Mouse (Mus musculus) neural tube, embryonic 14.5 days (tissue): Measurements from ENCODE around the gene Nol4l. TPM values are rescaled to one million over a fixed set of nuclear protein-coding genes. Genes with fewer than 3 reads are reported as not detected.
"Not testable (repeated sequence)": the region's sequence is repeated elsewhere in the genome, so short reads cannot be mapped to it uniquely, and the experiment has no call there.

ENCODE experiments used
- ATAC-seq: fragments of 200-750 bp; cut with Nextera tagmentation; 2 replicates; pipeline ENCODE4 v1.8.0; 2017; ENCODE audit warnings: low read depth, mild to moderate bottlenecking, moderate TSS enrichment, moderate library complexity
- H3K27ac ChIP-seq: fragments of 300-500 bp; sonication (generic); 2 replicates; pipeline ENCODE4 v1.5.1; 2014; ENCODE audit warnings: low read depth, mild to moderate bottlenecking, control low read depth, low read length, moderate library complexity, mixed read lengths
- H3K27me3 ChIP-seq: fragments of 300-500 bp; sonication (generic); 2 replicates; pipeline ENCODE4 v1.6.1; 2014; ENCODE audit warnings: low read length; ENCODE audit not compliant: control insufficient read depth, insufficient read depth
- H3K36me3 ChIP-seq: fragments of 300-500 bp; sonication (generic); 2 replicates; pipeline ENCODE4 v1.6.1; 2014; ENCODE audit warnings: low read length, mixed read lengths; ENCODE audit not compliant: control insufficient read depth, insufficient read depth
- H3K4me1 ChIP-seq: fragments of 300-500 bp; sonication (generic); 2 replicates; pipeline ENCODE4 v1.6.1; 2014; ENCODE audit warnings: low read length; ENCODE audit not compliant: control insufficient read depth, insufficient read depth
- H3K4me2 ChIP-seq: fragments of 300-500 bp; sonication (generic); 2 replicates; pipeline ENCODE4 v1.6.1; 2014; ENCODE audit warnings: mild to moderate bottlenecking, low read depth, low read length, control low read depth
- H3K4me3 ChIP-seq: fragments of 300-500 bp; sonication (generic); 2 replicates; pipeline ENCODE4 v1.5.1; 2014; ENCODE audit warnings: low read depth, low read length, control low read depth, mixed read lengths
- H3K9ac ChIP-seq: fragments of 300-500 bp; sonication (generic); replicated peaks from 2 replicates; pipeline ENCODE4 v1.6.1; 2014; ENCODE audit warnings: low read depth, mild to moderate bottlenecking, control low read depth, low read length, mixed read lengths
- H3K9me3 ChIP-seq: fragments of 300-500 bp; sonication (generic); 2 replicates; pipeline ENCODE4 v1.6.1; 2016; ENCODE audit warnings: low read length; ENCODE audit not compliant: control insufficient read depth
- WGBS: fragments of 180-500 bp; shearing (Covaris S2); extraction: QIAGEN DNeasy Blood & Tissue Kit; methylation state at CpG from one replicate; pipeline ENCODE4 v1.1.7; 2014; 5-methylcytosine and 5-hydroxymethylcytosine counted together
- polyA plus RNA-seq: library from polyadenylated mRNA; unstranded; fragments of >200 nt; fragmentation: Nextera tagmentation; extraction: Ambion mirVana; gene quantifications from 2 replicates; pipeline ENCODE4 v1.2.1, GENCODE M21; 2014

Gene Nol4l
- polyA plus RNA-seq, 1 experiment from 2014 or later = 44.4 TPM

GRCm38 (mm10) chr2:153389831-153390230 is 139.9 kb downstream of the Nol4l start:
- 94% methylated on average over 2 of the region's 2 CpGs for WGBS
- no peak overlapping the region for H3K4me2 ChIP-seq
- no peaks in the 10 kb centered on the region for H3K27me3 ChIP-seq
- H3K4me1 ChIP-seq = no peaks in the 10 kb centered on the region
- H3K9ac ChIP-seq = no peak overlapping the region
- H3K9me3 ChIP-seq = no peaks in the 10 kb centered on the region
- H3K36me3 ChIP-seq = peaks cover 24% of the 10 kb centered on the region
- no peak for ATAC-seq
- no peak overlapping the region for H3K27ac ChIP-seq
- no peak overlapping the region for H3K4me3 ChIP-seq

DNA sequence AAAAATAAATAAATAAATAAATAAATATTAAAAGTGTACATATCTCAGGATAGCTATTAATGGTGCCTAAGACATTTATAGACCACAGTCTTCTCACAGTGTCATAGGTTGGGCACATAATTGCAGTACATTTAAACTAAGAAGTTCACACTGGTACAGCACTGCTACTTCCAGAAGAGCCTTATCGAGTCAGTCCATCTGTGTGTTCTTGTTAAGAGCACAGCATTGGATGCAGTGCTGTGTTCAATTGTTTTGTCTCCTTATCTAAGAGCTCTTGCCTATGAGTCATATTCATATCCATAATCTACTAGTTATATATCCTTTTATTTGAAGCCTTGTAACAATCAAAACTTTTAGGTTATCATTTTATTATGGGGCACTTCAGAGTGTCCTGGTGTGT is 149.3 kb downstream of the Nol4l start:
- Histone ChIP-seq H3K4me2 (no peak overlapping the region), H3K27me3 (no peaks in the 10 kb centered on the region), H3K9me3 (no peaks in the 10 kb centered on the region), H3K4me3 (no peak overlapping the region), H3K27ac (no peak overlapping the region), H3K36me3 (no peaks in the 10 kb centered on the region), H3K9ac (no peak overlapping the region), H3K4me1 (no peaks in the 10 kb centered on the region)
- no peak for ATAC-seq
- WGBS = 97% methylated on average over 1 of the region's 1 CpGs

DNA sequence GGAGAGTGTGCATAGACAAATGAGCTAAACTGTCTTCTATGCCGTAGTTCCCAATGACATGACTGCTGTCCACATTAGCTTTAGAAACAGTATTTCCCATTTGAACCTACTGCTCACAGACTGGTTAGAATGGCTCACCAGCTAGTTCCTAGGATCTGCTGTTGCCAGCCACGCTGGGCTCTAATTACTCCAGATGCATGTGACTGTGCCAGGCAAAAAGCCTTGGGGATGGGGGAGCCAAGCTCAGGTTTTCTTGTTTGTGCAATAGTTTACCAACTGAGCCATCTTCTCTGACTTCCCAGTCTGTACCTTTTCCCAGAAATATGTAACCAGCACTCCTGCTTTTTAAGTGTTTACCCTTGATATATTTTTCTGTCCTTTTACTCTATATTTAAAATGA is 154.4 kb downstream of the Nol4l start:
- Histone ChIP-seq H3K4me2 (no peak overlapping the region), H3K4me3 (no peak overlapping the region), H3K36me3 (no peaks in the 10 kb centered on the region), H3K9me3 (no peaks in the 10 kb centered on the region), H3K4me1 (no peaks in the 10 kb centered on the region), H3K27me3 (no peaks in the 10 kb centered on the region), H3K27ac (no peak overlapping the region), H3K9ac (no peak overlapping the region)
- no peak for ATAC-seq
- 77% methylated on average over 2 of the region's 2 CpGs for WGBS

DNA sequence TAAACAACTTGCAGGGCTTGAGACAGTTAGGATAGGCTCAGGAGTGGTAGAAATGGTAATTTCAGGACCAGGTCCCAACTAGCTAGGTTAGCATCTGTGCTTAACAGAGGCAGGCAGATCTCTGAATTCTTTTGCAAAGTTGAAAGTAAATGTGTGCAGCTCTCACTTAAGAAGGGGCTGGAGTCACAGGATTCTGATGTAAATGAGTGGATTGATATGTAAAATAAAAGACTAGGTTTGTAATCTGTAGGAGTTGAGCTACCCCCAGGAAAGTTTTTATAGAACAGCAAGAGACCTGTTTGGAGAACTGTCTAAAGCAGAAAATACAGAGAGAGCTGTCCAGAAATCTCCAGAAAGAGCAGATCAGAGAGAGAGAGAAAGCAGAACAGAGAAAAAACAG is 158.9 kb downstream of the Nol4l start:
- Histone ChIP-seq H3K9ac (no peak overlapping the region), H3K27me3 (no peaks in the 10 kb centered on the region), H3K36me3 (peaks cover 18% of the 10 kb centered on the region), H3K9me3 (no peaks in the 10 kb centered on the region), H3K4me1 (no peaks in the 10 kb centered on the region), H3K4me3 (no peak overlapping the region), H3K4me2 (no peak overlapping the region), H3K27ac (no peak overlapping the region)
- ATAC-seq = no peak

DNA sequence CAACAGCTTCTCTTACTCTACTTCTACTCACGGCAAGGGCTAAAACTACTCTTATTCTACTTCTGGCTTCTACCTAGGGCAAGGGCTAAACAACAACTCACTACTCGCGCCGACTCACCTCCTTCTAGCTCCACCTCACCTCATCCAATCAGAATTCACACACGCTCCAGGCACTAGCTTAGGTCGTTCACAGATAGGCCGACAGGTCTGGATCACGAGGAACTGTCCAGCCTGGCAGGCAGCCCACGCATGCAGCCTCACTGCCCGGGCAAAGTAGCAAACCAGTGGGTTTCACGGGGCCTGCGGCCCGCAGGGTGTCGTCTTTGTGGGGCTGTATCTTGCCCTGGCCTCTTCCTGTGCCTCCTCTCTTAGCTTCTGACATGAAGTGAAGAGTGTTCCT is 165.2 kb downstream of the Nol4l start:
- peaks cover 28% of the 10 kb centered on the region for H3K36me3 ChIP-seq
- not testable (repeated sequence) for H3K4me1 ChIP-seq

DNA sequence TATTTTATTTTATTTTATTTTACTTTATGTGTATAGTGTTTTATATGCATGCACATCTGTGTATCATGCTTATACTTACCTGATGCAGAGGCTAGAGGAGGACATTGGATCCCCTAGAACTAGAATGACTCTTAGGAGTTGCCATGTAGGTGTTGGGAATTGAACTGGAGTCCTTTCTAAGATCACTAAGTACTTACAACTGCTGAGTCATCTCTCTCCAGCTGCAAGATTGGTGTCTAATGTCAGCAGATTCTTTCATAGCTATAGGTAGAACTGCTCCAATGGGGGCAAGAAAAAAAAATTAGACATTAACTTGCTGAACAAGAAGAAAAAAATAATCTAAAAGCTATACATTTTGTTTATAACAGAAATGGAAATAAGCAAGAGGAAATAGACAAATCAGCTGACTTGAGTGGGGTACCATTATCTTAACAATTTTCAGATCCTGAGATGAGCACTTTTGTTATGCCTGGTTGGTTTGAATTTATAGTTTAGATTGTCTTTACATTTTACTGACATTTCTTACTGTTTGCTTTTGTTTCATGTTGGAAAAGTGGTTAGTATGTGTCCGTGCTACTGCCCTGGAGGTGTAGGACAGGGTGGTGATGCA is 168.6 kb downstream of the Nol4l start:
- no peak overlapping the region for H3K9ac ChIP-seq
- H3K4me2 ChIP-seq = no peak overlapping the region
- no peaks in the 10 kb centered on the region for H3K9me3 ChIP-seq
- H3K27me3 ChIP-seq = no peaks in the 10 kb centered on the region
- 86% methylated on average over 1 of the region's 1 CpGs for WGBS
- H3K36me3 ChIP-seq = peaks cover 36% of the 10 kb centered on the region
- H3K4me1 ChIP-seq = no peaks in the 10 kb centered on the region
- no peak overlapping the region for H3K4me3 ChIP-seq
- no peak overlapping the region for H3K27ac ChIP-seq
- ATAC-seq = no peak

More for the DNA sequence above, 165.2 kb downstream of the Nol4l start:
- 95% methylated on average over 14 of the region's 14 CpGs for WGBS
- H3K4me3 ChIP-seq, H3K9me3 ChIP-seq, H3K4me2 ChIP-seq, H3K27ac ChIP-seq, H3K9ac ChIP-seq, H3K27me3 ChIP-seq, ATAC-seq: not testable (repeated sequence)

Other genes starting within 250 kb of the Nol4l start
- 16.4 and 17.2 TPM in 2 replicates for gene Kif3b, start 238.6 kb downstream of the Nol4l start, polyA plus RNA-seq
- gene Asxl1, start 184.1 kb downstream of the Nol4l start, polyA plus RNA-seq = 15.4 and 16.9 TPM in 2 replicates
- gene 4930404H24Rik, start 37.2 kb downstream of the Nol4l start, polyA plus RNA-seq = not detected in 2 replicates
- 77.1 and 77.3 TPM in 2 replicates for gene Commd7, start 102.8 kb upstream of the Nol4l start, polyA plus RNA-seq
- 2.9 and 3.6 TPM in 2 replicates for gene Dnmt3b, start 119.5 kb upstream of the Nol4l start, polyA plus RNA-seq
- gene Dnmt3c, start 166.7 kb upstream of the Nol4l start, polyA plus RNA-seq = not detected in 2 replicates
- gene Mapre1, start 211.3 kb upstream of the Nol4l start, polyA plus RNA-seq = 337 and 393 TPM in 2 replicates
- gene Efcab8, start 250.0 kb upstream of the Nol4l start, polyA plus RNA-seq = not detected in 2 replicates